Mouse (Mus musculus) G1E (cell line): ENCODE results near the gene Eif4b. TPM values are rescaled to one million over a fixed set of nuclear protein-coding genes. Genes with fewer than 3 reads are reported as not detected.
"Not testable (repeated sequence)": the region's sequence is repeated elsewhere in the genome, so short reads cannot be mapped to it uniquely, and the experiment has no call there.

Experiments used
- ATAC-seq: 2 replicates; pipeline ENCODE4 v1.8.0; 2016; ENCODE audit warnings: mild to moderate bottlenecking; ENCODE audit not compliant: insufficient number of reproducible peaks, poor library complexity, low FRiP score, severe bottlenecking; ENCODE audit errors: extremely low read depth
- DNase-seq: peaks from one replicate; pipeline ENCODE4 v3.0.0; 2012; ENCODE audit warnings: low spot score
- H3K27me3 ChIP-seq: 2 replicates; pipeline ENCODE4 v1.6.1; 2012; ENCODE audit warnings: mild to moderate bottlenecking, low read length, inconsistent platforms; ENCODE audit not compliant: insufficient read depth
- H3K36me3 ChIP-seq: replicated peaks from 2 replicates; pipeline ENCODE3; 2012; ENCODE audit warnings: mild to moderate bottlenecking, inconsistent platforms
- H3K4me1 ChIP-seq: 2 replicates; pipeline ENCODE4 v1.6.1; 2012; ENCODE audit warnings: low read depth, low read length, inconsistent platforms, mixed read lengths; ENCODE audit not compliant: insufficient read depth
- H3K4me3 ChIP-seq: 2 replicates; pipeline ENCODE4 v1.5.1; 2012; ENCODE audit warnings: low read depth, mild to moderate bottlenecking, inconsistent platforms, low read length, moderate library complexity, mixed read lengths
- H3K9me3 ChIP-seq: replicated peaks from 2 replicates; pipeline ENCODE4 v1.6.1; 2012; ENCODE audit warnings: inconsistent platforms
- CTCF ChIP-seq: IDR thresholded peaks from 2 replicates; pipeline ENCODE4 v1.5.1; 2012; ENCODE audit warnings: low read depth, low read length, inconsistent platforms, mixed read lengths
- GATA1 ChIP-seq: IDR thresholded peaks from 2 replicates; pipeline ENCODE4 v1.6.1; 2012; ENCODE audit warnings: borderline replicate concordance, low read length, inconsistent platforms, mixed read lengths
- GATA2 ChIP-seq: IDR thresholded peaks from 2 replicates; pipeline ENCODE4 v1.6.1; 2012; ENCODE audit warnings: low read depth, low read length, inconsistent platforms, borderline replicate concordance
- POLR2AphosphoS5 ChIP-seq: IDR thresholded peaks from 2 replicates; pipeline ENCODE4 v1.6.1; 2012; ENCODE audit warnings: low read depth, low read length, inconsistent platforms; ENCODE audit not compliant: insufficient replicate concordance
- TAL1 ChIP-seq: conservative IDR thresholded peaks from 2 replicates; pipeline ENCODE4 v1.6.1; 2012; ENCODE audit warnings: low read depth, low read length, inconsistent platforms, mixed read lengths
- polyA plus RNA-seq: library from polyadenylated mRNA; stranded (reverse); fragments of >175 nt; gene quantifications from 2 replicates; pipeline ENCODE4 v1.2.3, GENCODE M21; 2012
- total RNA-seq, 2 experiments: library from RNA; stranded (forward) in 1 of 2; stranded (reverse) in 1 of 2; fragments of 200-1000 nt in 1 of 2; fragments of >200 nt in 1 of 2; fragmentation: Nextera tagmentation in 1 of 2; gene quantifications; 2 replicates each; pipeline ENCODE4 v1.2.3; 2014 to 2017

Gene Eif4b
- total and polyA plus RNA-seq, 3 experiments: 223 to 439 (median 435) TPM

- Histone ChIP-seq H3K4me3 (peak overlapping the region; percentile 97), H3K4me1 (peaks cover 32% of the 10 kb centered on the region), H3K27me3 (peaks cover 16% of the 10 kb centered on the region), H3K36me3 (peaks cover 18% of the 10 kb centered on the region), H3K9me3 (no peaks in the 10 kb centered on the region)
- no peak for TF ChIP-seq GATA2
- no peak for TF ChIP-seq GATA1
- no peak for TF ChIP-seq TAL1
- TF ChIP-seq POLR2AphosphoS5: no peak
- no peak for TF ChIP-seq CTCF
- ATAC-seq (no peak), DNase-seq (no peak)
Measured at GRCm38 (mm10) chr15:102072963-102073558, 512 bp upstream of the Eif4b start.

- TF ChIP-seq GATA2: no peak
- Histone ChIP-seq H3K36me3 (peaks cover 28% of the 10 kb centered on the region), H3K27me3 (peaks cover 8% of the 10 kb centered on the region; the same call in 1 of the 2 replicates), H3K9me3 (no peaks in the 10 kb centered on the region), H3K4me3 (peak overlapping the region; percentile 97), H3K4me1 (peaks cover 40% of the 10 kb centered on the region)
- ATAC-seq: 0 out of 2 replicates have a peak, but pooled peaks have one; percentile 5
- peak; percentile 59 for DNase-seq
Measured at GRCm38 (mm10) chr15:102074070-102074731, 628 bp downstream of the Eif4b start.

DNA sequence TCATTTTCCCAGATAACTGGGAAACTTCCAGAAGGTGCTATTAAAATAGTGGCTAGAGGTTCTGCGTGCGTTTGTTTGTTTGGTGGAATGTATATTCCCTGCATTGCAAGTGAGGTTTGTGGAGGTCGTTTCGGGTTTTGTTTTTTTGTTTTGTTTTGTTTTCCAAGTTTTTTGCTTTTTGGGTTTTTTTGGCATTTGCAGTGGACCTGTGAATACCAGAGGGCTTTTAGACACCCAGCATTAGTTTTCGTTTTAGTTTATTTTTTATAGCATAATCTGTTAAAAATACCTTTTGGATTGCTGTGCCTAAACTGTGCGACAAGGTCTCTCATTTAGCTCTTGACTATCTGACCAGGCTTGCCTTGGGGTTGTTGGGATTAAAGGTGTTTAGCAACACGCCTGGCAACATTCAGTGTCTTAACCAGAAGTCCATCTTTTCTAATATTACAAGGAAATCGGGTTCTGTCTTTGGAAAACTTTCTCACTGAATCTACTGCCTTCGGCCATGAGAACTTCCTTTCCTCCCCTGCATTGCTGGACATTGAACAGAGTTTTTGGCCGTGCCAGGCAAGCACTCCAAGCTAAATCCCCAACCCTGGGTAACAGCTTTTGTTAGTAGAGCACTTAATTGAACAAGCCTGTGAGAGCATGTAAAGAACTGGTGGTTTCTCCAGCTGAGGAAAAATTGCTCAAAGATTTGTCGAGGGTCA is 1.5 kb downstream of the Eif4b start:
- Histone ChIP-seq H3K27me3 (0 out of 2 replicates have a peak, but pooled peaks cover 3% of the 10 kb centered on the region), H3K9me3 (no peaks in the 10 kb centered on the region), H3K4me3 (peak overlapping the region; percentile 97), H3K36me3 (peaks cover 31% of the 10 kb centered on the region), H3K4me1 (peaks cover 39% of the 10 kb centered on the region)
- ATAC-seq (no peak), DNase-seq (no peak)
- TF ChIP-seq GATA1 (no peak), CTCF (no peak), GATA2 (no peak), TAL1 (no peak), POLR2AphosphoS5 (no peak)

DNA sequence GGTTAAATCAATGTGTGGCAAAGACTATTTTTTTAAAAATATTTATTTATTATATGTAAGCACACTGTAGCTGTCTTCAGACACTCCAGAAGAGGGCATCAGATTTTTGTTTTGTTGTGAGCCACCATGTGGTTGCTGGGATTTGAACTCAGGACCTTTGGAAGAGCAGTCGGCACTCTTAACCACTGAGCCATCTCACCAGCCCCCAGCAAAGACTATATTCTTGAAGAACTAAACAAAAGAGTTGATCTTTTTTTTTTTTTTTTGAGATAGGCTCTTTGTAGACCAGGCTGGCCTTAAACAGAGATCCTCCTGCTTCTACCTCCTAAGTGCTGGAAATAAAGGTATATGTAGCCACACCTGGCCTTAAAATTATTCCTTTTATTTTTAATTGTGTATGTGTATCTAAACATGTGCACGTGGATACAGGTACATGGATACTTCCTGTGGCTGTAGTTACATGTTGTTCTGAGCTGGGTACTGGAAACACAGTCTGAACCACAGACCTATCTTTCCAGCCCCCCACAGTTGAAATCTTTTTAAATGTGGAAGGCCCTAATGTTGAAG is 3.6 kb downstream of the Eif4b start:
- DNase-seq (no peak), ATAC-seq (no peak)
- TF ChIP-seq POLR2AphosphoS5 (no peak), GATA1 (no peak), GATA2 (no peak), CTCF (no peak), TAL1 (no peak)
- Histone ChIP-seq H3K4me3 (no peak overlapping the region; the same call in 1 of the 2 replicates), H3K4me1 (peaks cover 45% of the 10 kb centered on the region), H3K36me3 (peaks cover 52% of the 10 kb centered on the region), H3K9me3 (no peaks in the 10 kb centered on the region), H3K27me3 (no peaks in the 10 kb centered on the region)

GRCm38 (mm10) chr15:102079221-102079620 is 5.6 kb downstream of the Eif4b start:
- no peak for ATAC-seq
- Histone ChIP-seq H3K36me3 (peaks cover 72% of the 10 kb centered on the region), H3K4me1 (peaks cover 60% of the 10 kb centered on the region), H3K9me3 (no peaks in the 10 kb centered on the region), H3K27me3 (no peaks in the 10 kb centered on the region), H3K4me3 (no peak overlapping the region; the same call in 1 of the 2 replicates)
- TF ChIP-seq POLR2AphosphoS5 (no peak), GATA1 (no peak), GATA2 (no peak), CTCF (no peak), TAL1 (no peak)
- DNase-seq: no peak

GRCm38 (mm10) chr15:102079924-102080323 is 6.4 kb downstream of the Eif4b start:
- not testable (repeated sequence) for DNase-seq, H3K4me3 ChIP-seq, H3K9me3 ChIP-seq, H3K27me3 ChIP-seq, ATAC-seq
- Histone ChIP-seq H3K4me1 (peaks cover 64% of the 10 kb centered on the region), H3K36me3 (peaks cover 76% of the 10 kb centered on the region)
